Mouse (Mus musculus) kidney, adult 2 months (tissue): Measurements from ENCODE around the gene Btrc.

Experiments
- CTCF ChIP-seq: fragments of 200-500 bp; conservative IDR thresholded peaks from 2 replicates; pipeline ENCODE4 v1.5.1; 2011; ENCODE audit warnings: low read depth, mild to moderate bottlenecking, control low read depth, low read length, moderate library complexity, mixed read lengths; ENCODE audit not compliant: insufficient read depth, insufficient read length
- POLR2A ChIP-seq: fragments of 200-500 bp; IDR thresholded peaks from one replicate; pipeline ENCODE4 v1.6.1; 2011; ENCODE audit warnings: low read depth, low read length, control low read depth

DNA sequence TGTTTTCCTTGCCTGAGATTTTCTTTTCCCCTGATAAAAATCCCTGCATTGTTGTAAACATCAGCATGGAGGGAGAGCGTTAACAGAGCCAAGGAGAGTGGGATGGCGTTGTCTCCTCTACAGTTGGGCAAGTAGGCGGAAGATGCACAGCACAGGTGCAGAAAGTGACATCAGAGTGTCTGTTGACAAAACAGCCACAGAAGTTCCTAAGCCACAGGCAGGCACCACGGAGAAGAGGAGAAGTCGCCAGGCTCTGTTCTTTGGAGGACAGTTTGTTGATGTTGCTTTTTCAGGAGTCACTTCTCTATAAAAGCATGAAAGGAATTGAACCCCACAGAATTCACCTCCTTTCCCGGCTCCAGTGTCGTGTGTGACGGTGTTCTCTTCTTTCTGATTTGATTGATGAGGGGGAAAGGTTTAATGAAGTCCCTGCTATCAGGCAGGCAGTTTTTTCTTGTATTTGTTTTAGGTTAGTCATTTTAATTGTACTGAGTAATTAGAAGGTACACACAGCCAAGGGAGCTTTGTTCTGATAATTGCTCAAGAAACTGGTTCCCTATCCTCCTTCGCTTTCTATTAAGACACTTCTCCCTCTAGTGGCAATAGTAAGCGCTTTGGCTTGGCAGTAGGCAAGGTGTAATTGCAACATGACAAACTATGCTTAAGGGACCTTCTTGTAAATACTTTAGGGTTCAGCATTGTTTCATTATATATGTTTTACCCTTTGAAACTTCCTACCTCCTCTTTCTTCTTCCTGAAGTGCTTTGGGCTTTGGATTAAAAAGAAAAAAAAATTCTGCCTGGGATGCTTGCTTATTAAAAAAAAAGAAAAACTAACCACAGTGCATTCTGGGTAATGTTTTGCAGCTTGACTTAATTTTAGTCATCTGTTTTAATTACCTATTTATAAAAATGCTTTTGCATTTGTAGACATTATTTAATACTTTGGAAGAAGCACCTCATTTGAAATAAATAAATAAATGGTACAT lies 97.5 kb downstream of the Btrc start:
- TF ChIP-seq CTCF (no peak), POLR2A (no peak)
